Mouse (Mus musculus) bone marrow, adult 2 months (tissue): Measurements from ENCODE around the gene Stx16. TPM values are rescaled to one million over a fixed set of nuclear protein-coding genes. Genes with fewer than 3 reads are reported as not detected.

Experiments
- H3K27ac ChIP-seq: fragments of 200-500 bp; 2 replicates; pipeline ENCODE4 v1.5.1; 2012; ENCODE audit warnings: low read depth, mild to moderate bottlenecking, control low read depth, inconsistent platforms, low read length; ENCODE audit not compliant: control insufficient read depth, poor library complexity, insufficient read depth
- H3K4me1 ChIP-seq: fragments of 200-500 bp; 2 replicates; pipeline ENCODE4 v1.6.1; 2011; ENCODE audit warnings: low read length; ENCODE audit not compliant: control insufficient read depth, insufficient read depth
- H3K4me3 ChIP-seq: fragments of 200-500 bp; replicated peaks from 2 replicates; pipeline ENCODE3; 2011; ENCODE audit warnings: mild to moderate bottlenecking, low read depth, low read length, control low read depth; ENCODE audit not compliant: control insufficient read depth
- CTCF ChIP-seq: fragments of 200-500 bp; IDR thresholded peaks from 2 replicates; pipeline ENCODE4 v1.5.1; 2011; ENCODE audit warnings: low read length, control low read depth; ENCODE audit not compliant: control insufficient read depth, insufficient read depth
- POLR2A ChIP-seq: fragments of 200-500 bp; IDR thresholded peaks from 2 replicates; pipeline ENCODE4 v1.6.1; 2011; ENCODE audit warnings: low read depth, mild to moderate bottlenecking, control low read depth, low read length, borderline replicate concordance; ENCODE audit not compliant: control insufficient read depth
- WGBS: fragments of 180-500 bp; shearing (Covaris S2); methylation state at CpG from one replicate; pipeline ENCODE4 v1.1.7; 2018; 5-methylcytosine and 5-hydroxymethylcytosine counted together
- polyA plus RNA-seq: library from polyadenylated mRNA; stranded (reverse); fragments of >200 nt; gene quantifications from 2 replicates; pipeline ENCODE4 v1.2.4, GENCODE M21; 2011; ENCODE audit warnings: low replicate concordance; ENCODE audit not compliant: missing spikeins, insufficient read depth, insufficient read length

Gene Stx16
- polyA plus RNA-seq, 1 experiment, result 45.9 TPM

- TF ChIP-seq CTCF (no peak), POLR2A (no peak)
- Histone ChIP-seq H3K4me1 (no peaks in the 10 kb centered on the region), H3K27ac (no peak overlapping the region), H3K4me3 (no peak overlapping the region)
- 15% methylated on average over 21 of the region's 21 CpGs for WGBS
Observed at GRCm38 (mm10) chr2:174126522-174127375, 50.6 kb downstream of the Stx16 start.

- no peak overlapping the region for H3K27ac ChIP-seq
- H3K4me3 ChIP-seq, result no peak overlapping the region
- WGBS, result 55% methylated on average over 6 of the region's 6 CpGs
- H3K4me1 ChIP-seq, result no peaks in the 10 kb centered on the region
- no peak for TF ChIP-seq POLR2A
- TF ChIP-seq CTCF, result no peak
Observed at GRCm38 (mm10) chr2:174127376-174127713, 51.2 kb downstream of the Stx16 start.

- no peaks in the 10 kb centered on the region for H3K4me1 ChIP-seq
- no peak for TF ChIP-seq CTCF
- TF ChIP-seq POLR2A, result no peak
- H3K4me3 ChIP-seq, result no peak overlapping the region
- no peak overlapping the region for H3K27ac ChIP-seq
- WGBS, result 80% methylated on average over 6 of the region's 6 CpGs
Observed at GRCm38 (mm10) chr2:174128926-174129325, 52.8 kb downstream of the Stx16 start.

GRCm38 (mm10) chr2:174130468-174131097, 54.5 kb downstream of the Stx16 start:
- H3K4me1 ChIP-seq, result no peaks in the 10 kb centered on the region
- H3K27ac ChIP-seq, result no peak overlapping the region
- 78% methylated on average over 8 of the region's 8 CpGs for WGBS
- no peak for TF ChIP-seq POLR2A
- no peak for TF ChIP-seq CTCF
- no peak overlapping the region for H3K4me3 ChIP-seq

GRCm38 (mm10) chr2:174132413-174132969, 56.4 kb downstream of the Stx16 start:
- 76% methylated on average over 8 of the region's 8 CpGs for WGBS
- no peak overlapping the region for H3K27ac ChIP-seq
- TF ChIP-seq POLR2A, result no peak
- TF ChIP-seq CTCF, result no peak
- no peak overlapping the region for H3K4me3 ChIP-seq
- H3K4me1 ChIP-seq, result no peaks in the 10 kb centered on the region

Other genes starting within 250 kb of the Stx16 start
- 25.1 and 33.1 TPM in 2 replicates for gene Npepl1, start 34.0 kb downstream of the Stx16 start, polyA plus RNA-seq
- 159 and 173 TPM in 2 replicates for gene Gnas, start 208.0 kb downstream of the Stx16 start, polyA plus RNA-seq